Mouse (Mus musculus): ENCODE data around the gene Cln6. TPM values are rescaled to one million over a fixed set of nuclear protein-coding genes. Genes with fewer than 3 reads are reported as not detected.
"Not testable (repeated sequence)": the region's sequence is repeated elsewhere in the genome, so short reads cannot be mapped to it uniquely, and the experiment has no call there.

The Cln6 gene
- polyA plus RNA-seq (2012; rRNA removed) (18.5 and 18.8 TPM in 2 replicates), polyA plus RNA-seq (2014; fragmentation: Nextera tagmentation; extraction: Ambion mirVana) (12.4 and 15.5 TPM in 2 replicates)

DNA sequence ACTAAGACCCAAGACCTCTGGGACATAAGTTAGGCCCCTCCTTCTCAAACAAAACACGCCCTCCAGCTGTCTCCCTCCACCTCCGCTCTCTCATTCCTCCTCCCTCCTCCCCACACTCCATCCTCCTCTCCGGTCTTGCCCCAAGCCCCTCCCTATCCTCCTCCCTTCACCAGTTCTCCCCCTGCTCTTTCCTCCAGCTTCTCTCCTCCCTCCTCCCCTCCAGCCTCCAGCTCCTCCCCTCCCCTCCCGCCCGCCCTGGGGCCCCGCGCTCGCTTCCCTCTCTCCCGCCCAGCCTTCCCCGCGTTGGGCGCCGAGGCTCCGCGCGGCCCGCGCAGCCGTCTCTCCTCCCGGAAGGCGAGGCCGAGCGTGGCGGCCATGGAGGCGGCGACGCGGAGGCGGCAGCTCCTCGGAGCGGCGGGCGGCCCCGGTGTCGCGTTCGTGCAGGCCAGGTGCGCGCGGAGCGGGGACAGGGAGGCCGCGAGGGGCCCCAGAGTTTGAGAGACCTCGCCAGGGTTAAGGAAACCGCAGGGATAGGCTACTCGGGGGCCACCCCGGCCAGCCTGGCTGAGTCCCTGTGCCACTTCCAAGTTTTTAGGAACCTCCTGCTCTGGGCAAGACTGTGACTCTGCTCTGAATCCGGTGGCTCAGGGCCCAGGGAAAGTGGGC lies at the start of gene Cln6:
Cln6 (plus strand) TSS at position 280 of the 666 bp plus-strand sequence.
- Histone ChIP-seq H3K4me3 (ENCODE audit: insufficient read depth in 1 of 2, low read depth in 2 of 2, low read length in 2 of 2) (peak within 1 kb of the TSS; percentile 72 to 86), H3K27ac (peak within 1 kb of the TSS; percentile 58), H3K36me3 (replicated peaks; ENCODE audit: control insufficient read depth, insufficient read depth, low read depth) (no peaks in the 10 kb centered on the region), H3K9me3 (ENCODE audit: control insufficient read depth, low read length) (no peaks in the 10 kb centered on the region), H3K9ac (replicated peaks) (peak within 1 kb of the TSS; percentile 77), H3K27me3 (ENCODE audit: control insufficient read depth, insufficient read depth, low read length) (no peaks in the 10 kb centered on the region), H3K4me2 (ENCODE audit: low read depth) (peak within 1 kb of the TSS; percentile 67), H3K4me1 (replicated peaks; ENCODE audit: control insufficient read depth in 2 of 2, insufficient read depth in 2 of 2, low read length in 1 of 2) (peaks cover 10 to 17% of the 10 kb centered on the region in 2 experiments)
- ATAC-seq (ENCODE audit: insufficient read depth), result peak; percentile 94
- WGBS (ENCODE audit: insufficient replicate concordance), result under 1% methylated on average over 42 of the region's 48 CpGs
- TF ChIP-seq EP300 (IDR thresholded peaks at IDR 0.05; ENCODE audit: low read depth) (no peak), CTCF (IDR thresholded peaks at IDR 0.05; ENCODE audit: low read depth) (no peak)
- DNase-seq (ENCODE audit: low read depth in 3 of 3, low spot score in 3 of 3), result peak; percentile 83 to 85 (median 84)

DNA sequence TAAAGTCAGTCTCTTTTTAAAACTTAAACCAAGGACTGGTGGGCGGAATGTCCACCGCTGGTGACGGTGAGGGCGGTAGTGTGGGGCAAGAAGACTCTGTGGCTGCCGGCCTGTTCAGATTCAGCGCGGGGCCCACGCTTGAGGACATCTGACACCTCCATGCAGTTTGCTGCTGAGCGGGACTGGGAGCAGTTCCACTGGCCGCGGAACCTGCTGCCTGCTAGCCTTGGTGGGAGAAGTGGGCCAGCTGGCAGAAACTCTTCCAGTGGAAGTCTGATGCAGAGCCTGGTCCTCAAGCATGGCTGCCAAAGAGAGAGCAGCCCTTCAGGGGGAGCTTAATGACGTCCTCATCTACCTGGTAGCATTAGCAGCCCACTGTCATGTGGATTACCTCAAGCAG lies 48.7 kb upstream of the Cln6 start:
- H3K27me3 ChIP-seq (ENCODE audit: control insufficient read depth, insufficient read depth, low read length), result no peaks in the 10 kb centered on the region
- H3K4me2 ChIP-seq (ENCODE audit: low read depth), result no peak overlapping the region
- no peak for DNase-seq (ENCODE audit: low read depth in 3 of 3, low spot score in 3 of 3)
- H3K27ac ChIP-seq, result no peak overlapping the region
- peaks cover 3% of the 10 kb centered on the region; the same call in 1 of the 2 replicates for H3K36me3 ChIP-seq (replicated peaks; ENCODE audit: control insufficient read depth, insufficient read depth, low read depth)
- H3K9me3 ChIP-seq (ENCODE audit: control insufficient read depth, low read length), result no peaks in the 10 kb centered on the region
- H3K9ac ChIP-seq (replicated peaks), result no peak overlapping the region
- H3K4me3 ChIP-seq (ENCODE audit: insufficient read depth in 1 of 2, low read depth in 2 of 2, low read length in 2 of 2), result no peak overlapping the region
- H3K4me1 ChIP-seq (replicated peaks; ENCODE audit: control insufficient read depth in 2 of 2, insufficient read depth in 2 of 2, low read length in 1 of 2), result no peaks in the 10 kb centered on the region
- no peak for ATAC-seq (ENCODE audit: insufficient read depth)
- no peak for TF ChIP-seq CTCF (IDR thresholded peaks at IDR 0.05; ENCODE audit: low read depth)
- no peak for TF ChIP-seq EP300 (IDR thresholded peaks at IDR 0.05; ENCODE audit: low read depth)
- 88% methylated on average over 12 of the region's 12 CpGs for WGBS (ENCODE audit: insufficient replicate concordance)

DNA sequence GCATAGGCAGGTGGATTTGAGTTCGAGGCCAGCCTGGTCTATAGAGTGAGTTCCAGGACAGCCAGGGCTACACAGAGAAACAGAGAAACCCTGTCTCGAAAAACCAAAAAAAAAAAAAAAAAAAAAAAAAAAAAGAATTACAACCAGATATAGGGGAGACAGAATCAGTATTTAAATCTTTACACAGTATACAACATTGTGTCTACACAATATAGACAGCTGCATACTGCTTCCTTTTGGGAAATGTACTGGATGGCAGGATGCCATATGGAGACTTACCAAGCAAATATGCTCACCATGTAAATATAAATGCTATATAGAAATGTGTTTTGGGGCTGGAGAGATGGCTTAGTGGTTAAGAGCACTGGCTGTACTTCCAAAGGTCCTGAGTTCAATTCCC lies 39.4 kb upstream of the Cln6 start:
- not testable (repeated sequence) for H3K27ac ChIP-seq; H3K9me3 ChIP-seq (ENCODE audit: control insufficient read depth, low read length); DNase-seq (ENCODE audit: low read depth in 3 of 3, low spot score in 3 of 3); ATAC-seq (ENCODE audit: insufficient read depth); H3K9ac ChIP-seq (replicated peaks); H3K4me3 ChIP-seq (ENCODE audit: insufficient read depth in 1 of 2, low read depth in 2 of 2, low read length in 2 of 2); H3K4me2 ChIP-seq (ENCODE audit: low read depth); H3K27me3 ChIP-seq (ENCODE audit: control insufficient read depth, insufficient read depth, low read length); H3K4me1 ChIP-seq (replicated peaks; ENCODE audit: control insufficient read depth in 2 of 2, insufficient read depth in 2 of 2, low read length in 1 of 2)
- 93% methylated on average over 2 of the region's 2 CpGs for WGBS (ENCODE audit: insufficient replicate concordance)
- H3K36me3 ChIP-seq (replicated peaks; ENCODE audit: control insufficient read depth, insufficient read depth, low read depth), result peaks cover 24% of the 10 kb centered on the region

DNA sequence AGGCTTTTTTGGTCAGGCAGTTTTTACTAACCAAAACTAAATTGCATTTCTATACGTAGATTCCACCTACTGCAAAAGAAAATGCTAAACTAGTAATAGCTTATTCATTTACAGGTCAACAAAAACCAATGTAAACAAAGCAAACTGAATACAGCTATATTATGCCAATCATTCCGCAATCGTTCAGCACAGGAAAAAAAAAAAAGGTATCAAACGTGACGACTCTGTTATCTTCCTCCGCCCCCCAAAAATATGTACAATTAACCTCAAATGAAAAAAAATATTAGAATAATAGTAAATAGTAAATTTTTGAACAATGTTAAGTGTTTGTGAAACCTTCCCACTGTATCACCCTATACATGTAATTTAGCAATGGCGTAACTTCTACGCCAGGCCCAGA lies 28.5 kb upstream of the Cln6 start:
- no peak for ATAC-seq (ENCODE audit: insufficient read depth)
- Histone ChIP-seq H3K4me1 (replicated peaks; ENCODE audit: control insufficient read depth in 2 of 2, insufficient read depth in 2 of 2, low read length in 1 of 2) (peaks cover 12 to 17% of the 10 kb centered on the region in 2 experiments), H3K4me2 (ENCODE audit: low read depth) (peak overlapping the region; percentile 97), H3K27me3 (ENCODE audit: control insufficient read depth, insufficient read depth, low read length) (no peaks in the 10 kb centered on the region), H3K27ac (peak overlapping the region; percentile 85), H3K9me3 (ENCODE audit: control insufficient read depth, low read length) (no peaks in the 10 kb centered on the region), H3K36me3 (replicated peaks; ENCODE audit: control insufficient read depth, insufficient read depth, low read depth) (no peaks in the 10 kb centered on the region), H3K4me3 (ENCODE audit: insufficient read depth in 1 of 2, low read depth in 2 of 2, low read length in 2 of 2) (peak overlapping the region; percentile 82 to 89), H3K9ac (replicated peaks) (peak overlapping the region; percentile 92)
- no peak for TF ChIP-seq EP300 (IDR thresholded peaks at IDR 0.05; ENCODE audit: low read depth)
- no peak for TF ChIP-seq CTCF (IDR thresholded peaks at IDR 0.05; ENCODE audit: low read depth)
- WGBS (ENCODE audit: insufficient replicate concordance), result 12% methylated on average over 8 of the region's 8 CpGs
- DNase-seq (ENCODE audit: low read depth in 3 of 3, low spot score in 3 of 3), result no peak

DNA sequence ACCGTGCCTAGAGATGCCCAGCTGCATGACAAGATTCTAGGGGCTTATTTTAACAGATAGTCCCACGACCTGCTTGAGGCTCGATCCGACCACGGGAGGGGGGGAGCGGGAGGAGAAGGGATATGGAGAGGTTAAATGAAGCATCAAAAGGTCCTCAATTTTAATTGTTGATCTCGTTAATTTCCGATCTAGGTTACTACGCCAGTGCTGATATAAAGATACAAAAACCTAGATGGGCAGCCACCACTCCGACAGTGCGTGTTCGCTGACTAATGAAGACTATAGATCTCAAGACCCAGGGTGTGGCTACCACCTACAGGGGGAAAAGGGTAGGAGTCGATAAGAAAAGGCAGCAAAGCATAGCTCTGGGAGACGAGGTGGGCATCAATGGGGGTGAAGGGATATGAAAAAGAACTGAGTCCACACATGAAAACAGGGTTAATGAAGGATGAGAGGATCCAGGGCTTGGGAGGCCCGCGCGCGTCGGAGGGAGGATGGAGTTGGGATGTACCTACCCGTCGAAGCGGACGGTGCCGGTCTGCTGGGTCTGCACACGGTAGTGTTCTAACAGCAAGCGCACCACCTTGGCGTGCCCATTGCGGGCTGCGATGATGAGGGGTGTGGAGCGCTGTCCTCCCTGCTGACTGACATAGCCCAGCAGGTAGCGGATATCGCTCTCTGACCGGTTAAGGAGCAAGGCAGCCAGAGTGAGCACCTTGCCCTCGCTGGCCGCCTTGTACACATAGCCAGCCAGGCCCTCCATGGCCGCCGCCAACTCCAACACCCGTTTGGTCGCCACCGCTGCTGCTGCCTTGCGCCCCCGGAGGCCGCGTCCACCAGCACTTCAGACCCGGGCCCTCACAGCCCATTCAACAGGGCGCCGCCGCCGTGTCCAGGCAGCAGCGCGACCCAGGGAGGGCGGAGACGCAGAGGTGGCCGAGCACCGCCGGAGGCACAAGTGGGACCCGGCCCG lies 27.8 kb upstream of the Cln6 start:
- Histone ChIP-seq H3K4me1 (replicated peaks; ENCODE audit: control insufficient read depth in 2 of 2, insufficient read depth in 2 of 2, low read length in 1 of 2) (peaks cover 12 to 20% of the 10 kb centered on the region in 2 experiments), H3K9ac (replicated peaks) (peak overlapping the region; percentile 92), H3K27ac (peak overlapping the region; percentile 85), H3K9me3 (ENCODE audit: control insufficient read depth, low read length) (no peaks in the 10 kb centered on the region), H3K36me3 (replicated peaks; ENCODE audit: control insufficient read depth, insufficient read depth, low read depth) (no peaks in the 10 kb centered on the region), H3K4me3 (ENCODE audit: insufficient read depth in 1 of 2, low read depth in 2 of 2, low read length in 2 of 2) (peak overlapping the region; percentile 82 to 89), H3K27me3 (ENCODE audit: control insufficient read depth, insufficient read depth, low read length) (no peaks in the 10 kb centered on the region), H3K4me2 (ENCODE audit: low read depth) (peak overlapping the region; percentile 97)
- under 1% methylated on average over 58 of the region's 58 CpGs for WGBS (ENCODE audit: insufficient replicate concordance)
- ATAC-seq (ENCODE audit: insufficient read depth) (peak; percentile 62), DNase-seq (ENCODE audit: low read depth in 3 of 3, low spot score in 3 of 3) (peak; percentile 51 to 66 (median 63))
- no peak for TF ChIP-seq EP300 (IDR thresholded peaks at IDR 0.05; ENCODE audit: low read depth)
- peak; percentile 58 for TF ChIP-seq CTCF (IDR thresholded peaks at IDR 0.05; ENCODE audit: low read depth)
